Mouse (Mus musculus) CH12.LX (cell line): ENCODE results near the gene Tmprss12. TPM values are rescaled to one million over a fixed set of nuclear protein-coding genes. Genes with fewer than 3 reads are reported as not detected.
"Not testable (repeated sequence)": the region's sequence is repeated elsewhere in the genome, so short reads cannot be mapped to it uniquely, and the experiment has no call there.

Experiments
- DNase-seq: peaks from one replicate; pipeline ENCODE4 v3.0.0-alpha.2; 2013; ENCODE audit errors: extremely low read depth
- H3K27ac ChIP-seq: 2 replicates; pipeline ENCODE4 v1.5.1; 2012; ENCODE audit warnings: low read depth, mild to moderate bottlenecking, control low read depth, moderate library complexity; ENCODE audit not compliant: insufficient read depth
- H3K27me3 ChIP-seq: replicated peaks from 2 replicates; pipeline ENCODE3; 2012; ENCODE audit warnings: inconsistent platforms
- H3K36me3 ChIP-seq, 2 experiments: replicated peaks in 1 of 2; 2 replicates each; pipeline versions ENCODE3 to v1.6.1; 2012; ENCODE audit warnings: inconsistent platforms in 1 of 2, low read length in 1 of 2, mild to moderate bottlenecking in 1 of 2, mixed read lengths in 1 of 2, moderate library complexity in 1 of 2; ENCODE audit not compliant: control insufficient read depth in 1 of 2, insufficient read depth in 1 of 2
- H3K4me1 ChIP-seq, 2 experiments: 2 replicates each; pipeline ENCODE4 v1.6.1; 2012; ENCODE audit warnings: inconsistent platforms in 1 of 2, moderate library complexity in 1 of 2; ENCODE audit not compliant: insufficient read depth in 2 of 2, control insufficient read depth in 1 of 2
- H3K4me2 ChIP-seq: 2 replicates; pipeline ENCODE4 v1.6.1; 2012; ENCODE audit warnings: low read depth, mild to moderate bottlenecking, control low read depth; ENCODE audit not compliant: poor library complexity, insufficient read depth, severe bottlenecking
- H3K4me3 ChIP-seq, 3 experiments: fragments of 150-350 bp in 1 of 3; sonication (generic) in 1 of 3; replicated peaks in 1 of 3; 2 replicates each; pipeline versions ENCODE3 to v1.5.1; 2011 to 2012; ENCODE audit warnings: low read depth in 2 of 3, low read length in 2 of 3, mild to moderate bottlenecking in 2 of 3, moderate library complexity in 2 of 3, control low read depth in 1 of 3, improper control_type of control experiment in 1 of 3, inconsistent platforms in 1 of 3, mixed read lengths in 1 of 3; ENCODE audit not compliant: poor library complexity in 1 of 3
- H3K79me2 ChIP-seq: replicated peaks from 2 replicates; pipeline ENCODE4 v1.6.1; 2012; ENCODE audit warnings: mild to moderate bottlenecking, moderate library complexity; ENCODE audit not compliant: control insufficient read depth, poor library complexity, insufficient read depth, severe bottlenecking; ENCODE audit errors: extremely low read depth
- H3K9ac ChIP-seq: 2 replicates; pipeline ENCODE4 v1.6.1; 2012; ENCODE audit warnings: low read depth, mild to moderate bottlenecking, control low read depth, moderate library complexity; ENCODE audit not compliant: insufficient read depth
- H3K9me3 ChIP-seq: replicated peaks from 2 replicates; pipeline ENCODE3; 2012; ENCODE audit warnings: low read length, inconsistent platforms, mixed read lengths
- BHLHE40 ChIP-seq: IDR thresholded peaks from 2 replicates; pipeline ENCODE4 v1.6.1; 2011; ENCODE audit warnings: mild to moderate bottlenecking, low read depth, low read length, improper control_type of control experiment
- CHD2 ChIP-seq: IDR thresholded peaks from 2 replicates; pipeline ENCODE4 v1.6.1; 2011; ENCODE audit warnings: low read length, improper control_type of control experiment
- GABPA ChIP-seq: IDR thresholded peaks from 2 replicates; pipeline ENCODE4 v1.6.1; 2012; ENCODE audit warnings: low read depth, low read length, improper control_type of control experiment, inconsistent platforms; ENCODE audit not compliant: insufficient replicate concordance
- MAX ChIP-seq: IDR thresholded peaks from 2 replicates; pipeline ENCODE4 v1.6.1; 2011; ENCODE audit warnings: low read length, improper control_type of control experiment
- MYC ChIP-seq: IDR thresholded peaks from 2 replicates; pipeline ENCODE4 v1.6.1; 2011; ENCODE audit warnings: low read depth, mild to moderate bottlenecking, improper control_type of control experiment, low read length
- NELFE ChIP-seq: IDR thresholded peaks from 2 replicates; pipeline ENCODE4 v1.6.1; 2011; ENCODE audit warnings: low read depth, low read length, improper control_type of control experiment
- PAX5 ChIP-seq: IDR thresholded peaks from 2 replicates; pipeline ENCODE4 v1.6.1; 2012; ENCODE audit warnings: low read length, inconsistent platforms, mixed read lengths
- POLR2A ChIP-seq: IDR thresholded peaks from 2 replicates; pipeline ENCODE4 v1.6.1; 2011; ENCODE audit warnings: low read depth, mild to moderate bottlenecking, improper control_type of control experiment, low read length
- POLR2AphosphoS2 ChIP-seq: IDR thresholded peaks from 2 replicates; pipeline ENCODE4 v1.6.1; 2011; ENCODE audit warnings: low read depth, low read length, improper control_type of control experiment
- RAD21 ChIP-seq: IDR thresholded peaks from 2 replicates; pipeline ENCODE4 v1.6.1; 2011; ENCODE audit warnings: low read depth, mild to moderate bottlenecking, low read length, improper control_type of control experiment, moderate library complexity
- TCF12 ChIP-seq: IDR thresholded peaks from 2 replicates; pipeline ENCODE4 v1.6.1; 2014; ENCODE audit warnings: low read depth, mild to moderate bottlenecking, inconsistent platforms, low read length, improper control_type of control experiment
- UBTF ChIP-seq: IDR thresholded peaks from 2 replicates; pipeline ENCODE4 v1.6.1; 2012; ENCODE audit warnings: low read depth, mild to moderate bottlenecking, inconsistent platforms, low read length, improper control_type of control experiment, moderate library complexity
- USF2 ChIP-seq: conservative IDR thresholded peaks from 2 replicates; pipeline ENCODE4 v1.6.1; 2011; ENCODE audit warnings: low read depth, low read length, improper control_type of control experiment
- ZC3H11A ChIP-seq: IDR thresholded peaks from 2 replicates; pipeline ENCODE4 v1.6.1; 2012; ENCODE audit warnings: low read depth, mild to moderate bottlenecking, inconsistent platforms, low read length, improper control_type of control experiment
- ZNF384 ChIP-seq: IDR thresholded peaks from 2 replicates; pipeline ENCODE4 v1.6.1; 2012; ENCODE audit warnings: low read depth, low read length, improper control_type of control experiment, inconsistent platforms
- dilution Hi-C: fragments of 300-500 bp; cut with MboI; formaldehyde crosslinking; loops from 2 replicates; pipeline ENCODE4 v1.14.3; 2020; ENCODE audit warnings: low sequenced_read_pairs; ENCODE audit not compliant: extremely low pct_unique_long_range_greater_than_20kb, extremely low pct_ligation_motif_present
- in situ Hi-C: fragments of 300-500 bp; cut with MboI; formaldehyde crosslinking; loops from 3 replicates; pipeline ENCODE4 v1.14.3; 2019; ENCODE audit warnings: low sequenced_read_pairs, low pct_ligation_motif_present, low pct_unique_long_range_greater_than_20kb, mixed read lengths
- polyA plus RNA-seq: library from polyadenylated mRNA; unstranded; fragments of >175 nt; gene quantifications from 2 replicates; pipeline ENCODE4 v1.2.1, GENCODE M21; 2012; ENCODE audit warnings: low read depth; ENCODE audit not compliant: insufficient read length
- total RNA-seq, 2 experiments: library from RNA; depleted of rRNA; stranded (reverse); fragments of 300-350 nt in 1 of 2; fragments of >200 nt in 1 of 2; gene quantifications; 2 replicates each; pipeline ENCODE4 v1.2.3; 2012 to 2014

The Tmprss12 gene
- total and polyA plus RNA-seq, 3 experiments, result not detected

DNA sequence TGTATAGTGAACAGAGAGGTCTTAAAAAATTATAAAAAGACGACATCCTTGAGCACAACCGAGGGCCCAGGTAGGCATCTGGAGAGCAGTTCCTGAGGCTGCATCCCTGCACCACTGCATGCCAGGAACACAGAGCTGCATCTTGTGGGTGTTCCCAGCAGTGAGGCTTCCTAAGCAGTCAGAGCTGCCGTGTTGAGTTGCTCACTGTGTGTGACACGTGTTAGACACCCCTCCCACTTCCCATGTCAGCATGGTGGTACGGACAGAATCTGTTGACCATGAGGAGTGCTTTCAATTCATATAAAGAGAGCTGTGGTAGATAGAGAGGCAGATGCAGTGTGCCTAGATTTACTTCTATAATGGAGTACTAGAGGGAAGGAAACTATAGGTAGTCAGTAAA is 23.3 kb upstream of the Tmprss12 start:
- Histone ChIP-seq H3K27me3 (no peaks in the 10 kb centered on the region), H3K27ac (no peak overlapping the region), H3K36me3 (peaks cover 52 to 79% of the 10 kb centered on the region in 2 experiments), H3K4me1 (no peaks in the 10 kb centered on the region), H3K9me3 (no peaks in the 10 kb centered on the region), H3K4me3 (no peak overlapping the region), H3K79me2 (no peaks in the 10 kb centered on the region), H3K9ac (no peak overlapping the region), H3K4me2 (no peak overlapping the region)
- TF ChIP-seq CHD2 (no peak), MYC (no peak)
- dilution Hi-C loops, result no loop called here
- in situ Hi-C loops, result no loop called here
- no peak for DNase-seq

GRCm38 (mm10) chr15:100258646-100259425 is 21.8 kb upstream of the Tmprss12 start:
- Histone ChIP-seq H3K9ac (no peak overlapping the region), H3K27ac (no peak overlapping the region), H3K4me2 (no peak overlapping the region), H3K27me3 (no peaks in the 10 kb centered on the region), H3K79me2 (no peaks in the 10 kb centered on the region), H3K4me3 (no peak overlapping the region), H3K9me3 (no peaks in the 10 kb centered on the region), H3K4me1 (no peaks in the 10 kb centered on the region), H3K36me3 (peaks cover 42 to 68% of the 10 kb centered on the region in 2 experiments)
- dilution Hi-C loops (no loop called here), in situ Hi-C loops (no loop called here)
- TF ChIP-seq NELFE, result no peak
- no peak for TF ChIP-seq PAX5
- no peak for TF ChIP-seq ZC3H11A
- TF ChIP-seq POLR2AphosphoS2, result no peak
- no peak for TF ChIP-seq BHLHE40
- TF ChIP-seq TCF12, result no peak
- no peak for TF ChIP-seq MAX
- TF ChIP-seq RAD21, result no peak
- no peak for TF ChIP-seq ZNF384
- TF ChIP-seq GABPA, result no peak
- no peak for TF ChIP-seq UBTF
- TF ChIP-seq POLR2A, result no peak
- TF ChIP-seq USF2, result no peak
- DNase-seq, result no peak

GRCm38 (mm10) chr15:100260351-100260750 is 20.3 kb upstream of the Tmprss12 start:
- H3K27ac ChIP-seq, H3K4me2 ChIP-seq, dilution Hi-C loops, DNase-seq, H3K4me3 ChIP-seq, H3K79me2 ChIP-seq, H3K4me1 ChIP-seq, H3K27me3 ChIP-seq, H3K9ac ChIP-seq, H3K9me3 ChIP-seq: not testable (repeated sequence)
- H3K36me3 ChIP-seq, result peaks cover 29 to 53% of the 10 kb centered on the region in 2 experiments
- in situ Hi-C loops, result loop anchor here (10.0 kb wide), 1 partner anchor 64 kb away; no protein-coding TSS in a partner anchor
